Mouse (Mus musculus): ENCODE results near the gene Cacna1c.

The Cacna1c gene

GRCm38 (mm10) chr6:118810834-118811233 lies 385.4 kb downstream of the Cacna1c start:
- no peak for DNase-seq (ENCODE audit: low read depth, low spot score)

DNA sequence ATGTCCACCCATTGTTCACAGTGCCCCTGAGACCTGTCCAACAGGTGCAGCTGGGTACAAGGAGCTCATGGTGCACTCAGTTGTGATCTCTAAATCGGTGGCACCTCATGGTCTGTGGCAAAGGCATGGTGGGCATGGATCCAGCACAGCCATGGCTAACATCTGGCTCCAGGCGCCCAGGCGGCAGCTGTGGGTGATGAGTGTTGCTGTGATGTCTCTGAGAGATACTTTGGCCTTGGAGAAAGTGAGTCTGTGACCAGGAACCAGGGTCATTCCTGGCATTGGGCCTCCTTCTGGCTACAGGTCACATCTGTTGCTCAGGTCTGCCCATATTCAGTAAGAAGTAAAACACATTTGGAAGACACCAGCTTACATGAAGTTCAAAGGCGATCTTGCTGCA lies 391.1 kb downstream of the Cacna1c start:
- DNase-seq (ENCODE audit: low read depth, low spot score), result no peak

DNA sequence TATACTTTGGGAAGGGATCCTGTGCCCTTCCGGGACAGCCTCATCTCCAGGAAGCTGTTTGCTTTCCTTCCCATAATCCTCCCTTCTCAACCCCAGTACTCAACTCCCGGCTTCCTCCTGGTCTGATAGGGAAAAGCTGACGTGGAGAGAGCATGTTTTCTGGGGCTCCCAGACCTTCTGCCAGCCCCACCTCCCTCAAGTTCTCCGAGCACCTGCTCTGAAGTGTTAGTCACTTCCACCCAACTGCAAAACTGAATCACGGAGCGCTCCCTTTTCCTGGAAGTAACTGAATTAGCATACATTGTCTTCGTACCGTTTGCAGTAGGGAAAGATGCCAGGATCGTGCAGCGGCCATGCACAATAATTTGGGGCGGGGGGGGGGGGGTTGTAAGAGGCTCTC lies 393.9 kb downstream of the Cacna1c start:
- DNase-seq (ENCODE audit: low read depth, low spot score), result no peak

- DNase-seq (ENCODE audit: low read depth, low spot score), result no peak
Measured at GRCm38 (mm10) chr6:118796393-118796792, 399.8 kb downstream of the Cacna1c start.

DNA sequence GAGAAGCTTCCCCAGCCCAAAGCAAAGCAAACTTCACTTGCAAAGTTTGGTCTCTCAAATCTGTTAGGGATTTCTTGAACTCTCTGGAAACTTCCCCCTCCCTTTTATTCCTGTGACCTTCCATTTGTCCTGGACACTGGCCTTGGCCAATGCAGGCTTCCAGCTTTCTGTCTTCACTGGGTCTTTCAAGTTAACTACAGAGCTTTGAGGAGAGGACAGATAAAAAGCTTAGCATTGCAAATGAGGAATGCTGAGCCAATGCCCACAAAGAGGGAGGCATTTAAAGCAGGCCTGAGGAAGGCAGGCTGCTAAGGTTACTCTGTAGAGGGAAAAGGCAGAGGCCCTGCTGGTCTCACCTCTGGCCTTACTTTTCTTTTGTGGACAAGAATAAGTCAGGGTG lies 400.5 kb downstream of the Cacna1c start:
- no peak for DNase-seq (ENCODE audit: low read depth, low spot score)

- DNase-seq (ENCODE audit: low read depth, low spot score), result no peak
Measured at GRCm38 (mm10) chr6:118791921-118792368, 404.3 kb downstream of the Cacna1c start.

GRCm38 (mm10) chr6:118787933-118788332 lies 408.3 kb downstream of the Cacna1c start:
- DNase-seq (ENCODE audit: low read depth, low spot score), result no peak

DNA sequence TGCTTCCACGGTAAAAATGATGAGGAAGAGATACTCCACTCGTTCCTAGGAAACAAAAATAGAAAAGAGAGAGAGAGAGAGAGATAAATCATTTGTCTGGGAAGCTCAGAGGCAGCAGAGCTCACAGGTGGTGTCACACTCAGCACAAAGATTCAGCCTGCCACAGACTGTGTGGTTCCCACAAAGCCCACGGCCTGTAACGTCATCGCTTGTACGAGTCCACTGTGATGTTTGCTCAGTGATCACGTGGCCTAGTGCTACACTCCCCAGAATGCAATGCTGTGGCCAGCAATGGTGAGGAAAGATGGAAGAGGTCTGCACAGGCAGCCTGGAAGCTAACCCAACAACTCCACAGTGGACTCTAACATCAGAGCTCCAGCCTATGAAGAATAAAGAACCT lies 415.9 kb downstream of the Cacna1c start:
- no peak for DNase-seq (ENCODE audit: low read depth, low spot score)

GRCm38 (mm10) chr6:118779201-118779600 lies 417.0 kb downstream of the Cacna1c start:
- no peak for DNase-seq (ENCODE audit: low read depth, low spot score)

GRCm38 (mm10) chr6:118777457-118777856 lies 418.8 kb downstream of the Cacna1c start:
- no peak for DNase-seq (ENCODE audit: low read depth, low spot score)

- no peak for DNase-seq (ENCODE audit: low read depth, low spot score)
Measured at GRCm38 (mm10) chr6:118776459-118776858, 419.8 kb downstream of the Cacna1c start.

GRCm38 (mm10) chr6:118772581-118772980 lies 423.6 kb downstream of the Cacna1c start:
- no peak for DNase-seq (ENCODE audit: low read depth, low spot score)

DNA sequence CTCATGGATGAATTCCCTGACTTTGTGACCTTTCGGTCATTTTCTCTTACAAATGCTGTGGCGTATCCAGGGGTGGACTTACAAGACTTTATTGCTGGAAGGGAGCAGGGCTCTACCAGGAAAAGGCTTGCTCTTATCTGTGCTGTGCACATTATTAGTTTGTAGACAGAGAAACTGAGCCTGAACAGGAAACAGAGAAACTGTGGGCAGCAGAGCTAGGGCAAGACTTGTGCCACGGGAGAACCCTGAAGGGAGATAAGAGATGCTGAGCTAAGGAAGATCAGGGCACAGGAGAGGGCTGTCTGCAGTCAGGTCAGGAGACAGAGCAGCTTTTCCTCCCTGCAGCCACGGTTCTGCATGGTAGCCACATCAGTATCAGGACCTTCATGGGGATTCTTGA lies 425.1 kb downstream of the Cacna1c start:
- no peak for DNase-seq (ENCODE audit: low read depth, low spot score)

- DNase-seq (ENCODE audit: low read depth, low spot score), result no peak
Measured at GRCm38 (mm10) chr6:118770396-118770795, 425.8 kb downstream of the Cacna1c start.

DNA sequence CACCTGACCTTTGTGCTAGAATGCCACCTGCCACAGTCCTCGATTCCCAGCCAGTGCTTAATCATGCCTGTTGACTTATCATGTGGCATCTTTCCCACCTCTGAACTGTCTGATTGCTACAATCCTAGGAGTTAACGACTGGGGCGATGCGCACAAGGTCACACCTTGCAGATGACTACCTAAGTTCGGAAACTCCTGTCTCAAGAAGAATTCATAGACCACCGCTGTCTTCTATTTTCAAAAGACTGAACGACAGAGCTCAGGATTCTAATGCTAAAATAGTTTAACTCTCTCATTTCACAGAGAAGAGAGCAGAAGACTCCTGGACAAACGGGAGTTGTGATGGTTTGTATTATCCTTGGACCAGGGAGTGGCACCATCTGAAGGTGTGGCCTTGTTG lies 426.4 kb downstream of the Cacna1c start:
- DNase-seq (ENCODE audit: low read depth, low spot score), result no peak

GRCm38 (mm10) chr6:118767698-118768097 lies 428.5 kb downstream of the Cacna1c start:
- no peak for DNase-seq (ENCODE audit: low read depth, low spot score)

DNA sequence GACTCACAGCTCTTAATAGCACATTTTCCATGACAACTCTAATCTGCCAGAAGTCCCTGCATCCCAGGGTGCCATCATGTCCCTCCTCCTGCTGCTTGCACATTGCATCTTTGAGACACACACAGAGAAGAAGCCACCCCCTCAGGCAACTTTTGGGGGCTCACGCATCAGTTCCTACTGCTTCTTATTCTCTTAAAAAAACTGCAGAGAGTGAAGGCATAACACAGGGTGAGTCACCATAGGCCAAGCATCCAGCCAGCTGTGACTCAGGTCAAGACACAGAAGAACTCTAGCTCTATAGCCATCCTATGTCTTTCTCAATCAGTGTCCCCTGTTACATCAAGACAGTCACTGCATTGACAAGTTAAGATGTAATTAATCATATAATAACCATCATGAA lies 431.0 kb downstream of the Cacna1c start:
- DNase-seq (ENCODE audit: low read depth, low spot score), result no peak

- DNase-seq (ENCODE audit: low read depth, low spot score), result no peak
Measured at GRCm38 (mm10) chr6:118759015-118759414, 437.2 kb downstream of the Cacna1c start.

- no peak for DNase-seq (ENCODE audit: low read depth, low spot score)
Measured at GRCm38 (mm10) chr6:118758290-118758907, 437.8 kb downstream of the Cacna1c start.

DNA sequence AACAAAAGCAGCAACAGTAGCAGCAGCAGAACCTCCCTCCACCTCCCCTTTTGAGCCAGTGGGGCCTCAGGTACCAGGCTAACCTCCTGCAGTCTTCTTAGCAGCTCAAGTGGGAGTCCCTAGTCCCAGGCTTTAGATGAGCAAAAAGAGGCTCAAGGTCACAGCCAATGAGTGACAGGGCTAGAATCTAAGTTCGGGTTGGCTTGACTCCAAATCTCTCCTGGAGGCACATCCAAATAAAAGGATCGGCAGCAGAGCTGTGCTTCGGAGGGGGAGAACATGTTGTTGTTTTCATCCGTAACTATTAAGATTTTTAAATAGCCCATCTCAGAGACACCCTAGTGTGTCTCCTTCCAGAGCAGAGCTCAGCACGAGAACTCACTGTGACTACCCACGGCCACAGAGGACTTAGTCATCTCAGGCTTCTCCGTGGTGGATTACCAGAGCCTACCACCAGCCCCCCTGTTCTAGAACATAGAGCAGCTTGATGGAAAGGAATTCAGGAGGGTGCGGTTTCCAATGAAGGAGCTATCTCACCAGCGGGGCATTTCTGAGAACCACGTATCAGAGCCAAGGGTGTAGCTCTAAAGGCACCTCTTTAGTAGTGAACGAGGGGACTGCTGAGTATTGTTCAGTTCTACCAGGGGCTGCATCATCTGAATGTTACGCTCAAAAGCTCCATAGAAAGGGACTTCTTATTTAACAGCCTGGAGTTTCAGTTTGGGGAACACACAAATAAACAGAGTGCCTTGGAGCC lies 438.5 kb downstream of the Cacna1c start:
- DNase-seq (ENCODE audit: low read depth, low spot score), result no peak

GRCm38 (mm10) chr6:118756511-118756910 lies 439.7 kb downstream of the Cacna1c start:
- DNase-seq (ENCODE audit: low read depth, low spot score), result no peak

DNA sequence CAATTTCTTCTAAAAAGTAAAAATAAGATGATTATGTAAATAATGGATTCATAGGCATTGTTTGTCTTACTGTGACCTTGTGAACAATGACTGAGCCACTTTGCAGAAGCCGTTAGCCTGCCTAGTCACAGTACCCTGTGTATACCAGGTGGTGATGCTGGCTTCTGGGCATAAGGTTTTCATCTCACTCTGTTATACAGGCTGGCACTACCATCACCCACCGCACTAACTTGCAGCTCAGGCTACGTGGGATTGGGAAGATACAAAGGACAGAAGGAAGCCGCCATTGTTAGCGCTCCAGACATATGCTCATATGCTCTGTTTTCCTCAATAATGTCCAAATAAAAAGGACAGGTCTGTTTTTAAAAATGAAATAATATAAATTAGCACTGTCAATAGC lies 440.4 kb downstream of the Cacna1c start:
- DNase-seq (ENCODE audit: low read depth, low spot score), result no peak

DNA sequence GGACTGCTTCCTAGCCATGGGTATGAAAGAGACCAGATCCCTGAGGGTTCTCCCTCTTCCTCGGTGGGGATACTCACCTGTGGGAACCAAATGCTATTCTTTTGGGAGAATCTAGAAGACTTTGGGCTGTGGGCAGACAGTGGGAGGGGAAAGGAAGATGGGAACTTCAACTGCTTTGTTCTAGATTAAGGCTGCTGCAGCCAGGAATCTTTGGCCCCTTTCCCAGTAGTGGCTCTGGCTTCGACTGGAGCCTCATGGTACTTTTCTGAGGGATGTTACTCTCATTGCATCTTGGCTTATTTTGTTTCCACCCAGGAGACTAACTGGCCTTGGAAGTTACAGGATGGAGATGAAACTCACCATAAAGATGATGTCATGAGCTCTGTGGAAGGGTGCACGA lies 441.8 kb downstream of the Cacna1c start:
- DNase-seq (ENCODE audit: low read depth, low spot score), result no peak
